Mouse (Mus musculus) naive thymus-derived CD4-positive, alpha-beta T cell, adult 5 months (primary cell): ENCODE measurements around the gene Hist2h3c2. TPM values are rescaled to one million over a fixed set of nuclear protein-coding genes. Genes with fewer than 3 reads are reported as not detected.

ENCODE experiments used
- polyA plus RNA-seq: library from polyadenylated mRNA; unstranded; fragments of 100-300 nt; shearing (Covaris generic); gene quantifications from one replicate; pipeline ENCODE4 v1.2.1, GENCODE M21; 2017

Gene Hist2h3c2
- not detected for polyA plus RNA-seq

GRCm38 (mm10) chr3:96238954-96239793, at the start of gene Hist2h3c2:
TSS of gene Hist2h3c2 (minus strand) at chr3:96239127.

GRCm38 (mm10) chr3:96269511-96270474, 30.9 kb upstream of the Hist2h3c2 start, which contains the start of gene Hist2h2bb:
TSS of gene Hist2h2bb (plus strand) at chr3:96269752.

GRCm38 (mm10) chr3:96268051-96268775, 29.3 kb upstream of the Hist2h3c2 start, which contains the start of gene Hist2h3b:
TSS of gene Hist2h3b (plus strand) at chr3:96268654.

DNA sequence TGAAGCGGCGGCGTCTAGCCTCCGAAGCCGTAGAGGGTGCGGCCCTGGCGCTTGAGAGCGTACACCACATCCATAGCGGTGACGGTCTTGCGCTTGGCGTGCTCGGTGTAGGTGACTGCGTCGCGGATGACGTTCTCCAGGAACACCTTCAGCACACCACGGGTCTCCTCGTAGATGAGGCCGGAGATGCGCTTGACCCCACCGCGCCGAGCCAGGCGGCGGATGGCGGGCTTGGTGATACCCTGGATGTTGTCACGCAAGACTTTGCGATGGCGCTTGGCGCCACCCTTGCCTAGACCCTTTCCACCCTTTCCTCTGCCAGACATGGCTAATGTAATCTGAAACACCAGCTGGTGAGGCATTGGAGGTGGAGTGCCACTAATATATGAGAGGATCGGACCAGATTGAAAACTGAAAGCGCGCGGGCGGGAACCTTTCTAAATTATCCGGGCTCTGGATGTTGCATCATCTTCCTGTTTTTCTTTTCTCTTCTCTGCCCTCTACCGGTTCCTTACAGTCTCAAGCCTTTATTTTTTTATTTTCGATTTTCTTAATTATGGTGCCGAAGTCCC, 24.1 kb upstream of the Hist2h3c2 start, which contains the start of gene Hist2h4:
TSS of gene Hist2h4 (minus strand) at position 333 of the 572 bp plus-strand sequence.

DNA sequence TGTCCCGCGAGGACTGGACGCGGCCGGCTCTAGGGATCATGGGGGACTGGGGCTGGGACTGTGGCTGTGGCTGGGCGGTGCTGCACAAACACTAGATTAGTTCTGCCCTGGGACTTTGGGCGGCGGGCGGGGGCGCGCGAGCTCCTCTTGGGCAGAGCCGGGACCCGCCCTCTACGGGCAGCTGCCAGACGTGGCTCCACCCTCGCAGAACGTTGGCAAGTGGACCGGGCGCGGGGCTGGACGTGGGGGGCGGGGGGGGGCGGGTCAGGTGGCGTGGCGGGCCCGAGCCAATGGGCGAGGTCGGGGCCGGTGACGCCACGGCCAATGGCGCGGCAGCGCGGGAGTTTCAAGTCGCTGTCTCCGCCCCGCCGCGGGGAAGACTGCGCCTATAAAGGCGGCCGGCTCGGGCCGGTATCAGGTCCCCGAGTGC, 7.5 kb upstream of the Hist2h3c2 start, which contains the start of gene Hist2h3c1:
TSS of gene Hist2h3c1 (plus strand) at position 259 of the 430 bp plus-strand sequence.

GRCm38 (mm10) chr3:96245003-96245886, 6.3 kb upstream of the Hist2h3c2 start, which contains the start of gene Hist2h2aa1:
TSS of gene Hist2h2aa1 (plus strand) at chr3:96245497.

GRCm38 (mm10) chr3:96239949-96240798, 1.2 kb upstream of the Hist2h3c2 start, which contains the start of gene Hist2h2aa2:
TSS of gene Hist2h2aa2 (minus strand) at chr3:96240276.

GRCm38 (mm10) chr3:96220765-96221639, 17.9 kb downstream of the Hist2h3c2 start, which contains the start of the genes Hist2h2ac and Hist2h2be:
TSS of gene Hist2h2ac (minus strand) at chr3:96220880.
TSS of gene Hist2h2be (plus strand) at chr3:96221119.

GRCm38 (mm10) chr3:96219661-96220130, 19.2 kb downstream of the Hist2h3c2 start, which contains the start of the genes Bola1 and Hist2h2ab:
TSS of gene Bola1 (minus strand) at chr3:96219709.
TSS of gene Hist2h2ab (plus strand) at chr3:96219865.

Other genes starting within 250 kb of the Hist2h3c2 start
- 4.0 TPM for gene Plekho1, start 243.1 kb downstream of the Hist2h3c2 start, polyA plus RNA-seq
- 15.4 TPM for gene Vps45, start 180.7 kb downstream of the Hist2h3c2 start, polyA plus RNA-seq
- gene Otud7b, start 134.6 kb downstream of the Hist2h3c2 start, polyA plus RNA-seq = 14.3 TPM
- 0.44 TPM for gene Mtmr11, start 77.1 kb downstream of the Hist2h3c2 start, polyA plus RNA-seq
- 153 TPM for gene Sf3b4, start 66.8 kb downstream of the Hist2h3c2 start, polyA plus RNA-seq
- 3.7 TPM for gene Sv2a, start 58.0 kb downstream of the Hist2h3c2 start, polyA plus RNA-seq
- gene Bola1, start 19.4 kb downstream of the Hist2h3c2 start, polyA plus RNA-seq = 16.8 TPM
- gene Hist2h2ab, start 19.3 kb downstream of the Hist2h3c2 start, polyA plus RNA-seq = 4.5 TPM
- 10.4 TPM for gene Hist2h2ac, start 18.2 kb downstream of the Hist2h3c2 start, polyA plus RNA-seq
- gene Hist2h2be, start 18.0 kb downstream of the Hist2h3c2 start, polyA plus RNA-seq = 3.5 TPM
- 70.3 TPM for gene Hist2h2aa2, start 1.1 kb upstream of the Hist2h3c2 start, polyA plus RNA-seq
- 7.7 TPM for gene Hist2h2aa1, start 6.4 kb upstream of the Hist2h3c2 start, polyA plus RNA-seq
- not detected for gene Hist2h3c1, start 7.6 kb upstream of the Hist2h3c2 start, polyA plus RNA-seq
- 4.9 TPM for gene Hist2h4, start 24.2 kb upstream of the Hist2h3c2 start, polyA plus RNA-seq
- gene Hist2h3b, start 29.5 kb upstream of the Hist2h3c2 start, polyA plus RNA-seq = 7.5 TPM
- 11.2 TPM for gene Hist2h2bb, start 30.6 kb upstream of the Hist2h3c2 start, polyA plus RNA-seq
- gene Fcgr1, start 54.8 kb upstream of the Hist2h3c2 start, polyA plus RNA-seq = not detected
- gene BC107364, start 213.2 kb upstream of the Hist2h3c2 start, polyA plus RNA-seq = not detected